Comparison of ENCODE assay signal across 26 mouse cellular contexts in genomic region chr5:105672332-105672731, GRCm38 (mm10).
"Had no signal": no experiment of that assay in that cellular context is flagged by ENCODE, and none has a peak within 500 bp of the region (broad histone marks: within the 10 kb centered on the region; RNA-seq: fewer than 3 reads in every experiment).

No protein-coding gene starts in this region.

- H3K27me3 ChIP-seq: heart, embryonic 13.5 days; heart, embryonic 15.5 days; hindbrain, embryonic 12.5 days; kidney, embryonic 15.5 days; limb, embryonic 12.5 days had no signal

- H3K36me3 ChIP-seq: heart, embryonic 13.5 days; heart, embryonic 15.5 days; hindbrain, embryonic 12.5 days; kidney, embryonic 15.5 days; limb, embryonic 10.5 days; limb, embryonic 12.5 days had no signal

- H3K4me1 ChIP-seq: hindbrain, embryonic 12.5 days; kidney, embryonic 15.5 days had no signal

- H3K9me3 ChIP-seq: heart, embryonic 13.5 days; heart, embryonic 15.5 days; hindbrain, embryonic 12.5 days; kidney, embryonic 15.5 days; limb, embryonic 10.5 days; limb, embryonic 12.5 days had no signal

- H3K4me3 ChIP-seq: heart, adult 2 months; heart, embryonic 13.5 days; heart, embryonic 15.5 days; hindbrain, embryonic 12.5 days; kidney, embryonic 15.5 days; limb, embryonic 10.5 days; limb, embryonic 12.5 days had no signal

- ATAC-seq: hindbrain, embryonic 16.5 days; intestine, embryonic 16.5 days had no signal

- H3K4me2 ChIP-seq: heart, embryonic 11.5 days; heart, embryonic 13.5 days; heart, embryonic 15.5 days; hindbrain, embryonic 12.5 days; hindbrain, embryonic 14.5 days; kidney, embryonic 15.5 days; limb, embryonic 12.5 days; liver, embryonic 11.5 days had no signal

- H3K27ac ChIP-seq: heart, adult 2 months; heart, embryonic 13.5 days; heart, embryonic 15.5 days; hindbrain, embryonic 12.5 days; hindbrain, embryonic 14.5 days; kidney, embryonic 15.5 days; kidney, postnatal 0 days; limb, embryonic 10.5 days; limb, embryonic 12.5 days had no signal

- DNase-seq: gastrocnemius, postnatal 14 days; gastrocnemius, postnatal 36 days; heart, adult 11 months; heart, adult 2 months; heart, postnatal 14 days; heart, postnatal 36 days; kidney, adult 11 months; kidney, adult 2 months; kidney, adult 9 months; kidney, postnatal 14 days; kidney, postnatal 36 days; layer of hippocampus, adult 9-11 months; layer of hippocampus, postnatal 36 days; liver had no signal

- H3K9ac ChIP-seq: heart, embryonic 13.5 days; heart, embryonic 15.5 days; hindbrain, embryonic 12.5 days; hindbrain, embryonic 14.5 days; kidney, embryonic 15.5 days; limb, embryonic 12.5 days had no signal
